Mouse (Mus musculus): ENCODE results near the gene Defb23.

Gene Defb23

DNA sequence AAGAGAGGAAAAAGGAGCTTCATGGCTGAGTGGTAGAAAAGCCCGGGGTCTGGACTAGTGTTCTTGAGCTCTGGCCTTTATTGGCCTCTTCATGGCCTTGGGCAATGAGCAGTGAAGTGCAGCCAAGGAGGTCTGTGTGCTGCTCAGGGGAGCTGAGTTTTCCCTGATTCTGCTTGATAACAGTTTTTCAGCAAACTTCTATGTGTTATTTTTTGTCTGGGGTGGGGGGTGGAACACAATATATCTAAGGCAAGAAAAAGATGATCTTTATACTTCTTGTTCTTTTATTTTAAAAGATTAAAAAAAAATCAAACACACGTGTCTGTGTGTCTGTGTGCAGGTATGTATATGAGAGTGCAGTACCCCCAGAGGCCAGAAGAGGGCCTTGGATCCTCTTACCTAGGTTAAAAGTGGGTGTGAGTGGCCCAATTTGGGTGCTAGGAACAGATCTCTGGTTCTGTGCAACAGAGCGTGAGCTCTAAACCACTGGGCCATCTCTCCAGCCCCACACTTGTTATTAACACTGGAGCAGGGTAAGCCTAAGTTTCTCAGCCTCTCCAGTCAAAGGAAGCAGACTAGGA is at the start of gene Defb23:
Defb23 (minus strand) TSS at position 51 of the 581 bp plus-strand sequence.
- DNase-seq (ENCODE audit: low spot score in 2 of 2) = no peak

DNA sequence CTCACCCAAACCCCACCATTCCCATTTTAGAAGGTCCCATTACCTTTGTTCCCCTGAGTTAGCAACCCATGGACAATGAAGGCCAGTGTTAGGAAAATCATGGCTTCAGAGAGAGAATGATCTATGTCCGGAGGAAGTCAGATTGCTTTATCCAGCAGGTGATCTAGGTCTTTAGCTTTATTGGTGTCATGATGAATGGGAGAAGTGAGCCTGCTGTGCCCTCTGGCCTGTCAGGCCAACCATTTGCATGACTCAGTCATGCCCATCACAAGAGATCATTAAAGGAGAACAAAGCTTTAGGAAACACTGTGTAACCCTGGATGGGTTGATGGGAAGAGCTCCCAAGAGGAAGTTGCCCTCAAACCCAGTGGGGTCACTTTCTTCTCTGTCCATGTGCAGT is 47.2 kb upstream of the Defb23 start, which contains the start of gene Defb26:
Defb26 (minus strand) TSS at position 101 of the 400 bp plus-strand sequence.
- no peak for DNase-seq (ENCODE audit: low spot score in 2 of 2)

DNA sequence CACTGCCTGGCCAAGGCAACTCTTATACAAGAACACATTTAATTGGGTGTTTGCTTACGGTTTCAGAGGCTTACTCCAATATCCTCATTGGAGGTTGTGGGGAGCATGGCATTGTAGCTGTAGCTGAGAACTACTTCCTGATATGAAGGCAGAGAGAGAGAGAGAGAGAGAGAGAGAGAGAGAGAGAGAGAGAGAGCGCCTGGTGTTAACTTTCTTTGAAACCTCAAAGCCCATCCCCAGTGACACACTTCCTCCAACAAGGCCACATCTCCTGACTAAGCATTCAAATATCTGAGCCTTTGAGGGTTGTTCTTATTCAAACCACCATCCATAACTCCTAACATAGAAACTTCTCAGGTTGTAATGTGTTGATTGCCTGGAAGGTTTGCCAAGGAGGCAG is 39.5 kb upstream of the Defb23 start:
- no peak for DNase-seq (ENCODE audit: low spot score in 2 of 2)

DNA sequence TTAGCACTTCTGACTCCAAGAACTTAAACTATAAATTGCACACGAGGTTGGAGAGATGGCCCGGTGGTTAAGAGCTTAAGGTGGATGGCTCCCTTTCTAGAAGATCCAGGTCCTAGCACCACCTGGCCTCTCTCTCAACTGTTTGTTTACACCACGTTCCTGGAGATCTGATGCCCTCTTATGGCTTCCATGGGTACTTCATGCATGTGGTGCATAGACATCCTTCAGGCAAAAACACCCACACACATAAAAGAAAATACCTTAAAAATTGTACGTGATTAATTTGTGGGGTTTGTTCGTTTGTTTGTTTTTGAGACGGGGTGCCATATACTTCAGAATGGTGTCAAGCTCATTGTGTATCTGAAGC is 36.4 kb upstream of the Defb23 start:
- no peak for DNase-seq (ENCODE audit: low spot score in 2 of 2)

DNA sequence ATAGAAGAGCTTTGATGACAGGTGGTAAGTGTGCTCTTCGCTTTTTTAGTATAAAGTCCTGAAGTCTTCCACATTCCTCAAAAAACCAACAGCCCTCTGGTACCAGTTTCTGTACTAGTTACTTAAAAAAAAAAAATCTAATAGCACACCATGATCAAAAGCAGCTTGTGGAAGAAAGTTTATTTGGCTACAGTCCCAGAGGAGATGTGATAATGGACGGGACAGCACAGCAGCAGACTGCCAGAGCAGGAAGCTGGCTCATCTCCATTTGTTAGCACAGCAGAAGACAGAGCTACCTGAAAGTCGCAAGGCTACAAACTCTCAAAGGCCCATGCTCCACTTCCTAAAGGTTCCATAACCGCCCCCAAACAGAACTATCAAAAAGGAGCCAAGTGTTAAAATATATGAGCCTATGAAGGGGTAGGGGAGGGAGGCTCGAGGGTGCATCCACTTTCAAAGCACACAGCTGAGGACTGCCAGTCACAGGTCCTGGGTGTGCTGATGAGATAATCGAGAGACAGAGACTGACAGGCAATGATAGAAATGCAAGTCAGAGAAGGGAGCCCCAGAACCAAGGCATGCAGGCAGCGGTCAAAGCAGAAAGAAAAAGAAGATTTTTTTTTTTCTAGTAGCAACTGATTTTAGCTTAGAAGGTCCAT is 35.9 kb upstream of the Defb23 start:
- DNase-seq (ENCODE audit: low spot score in 2 of 2) = no peak

DNA sequence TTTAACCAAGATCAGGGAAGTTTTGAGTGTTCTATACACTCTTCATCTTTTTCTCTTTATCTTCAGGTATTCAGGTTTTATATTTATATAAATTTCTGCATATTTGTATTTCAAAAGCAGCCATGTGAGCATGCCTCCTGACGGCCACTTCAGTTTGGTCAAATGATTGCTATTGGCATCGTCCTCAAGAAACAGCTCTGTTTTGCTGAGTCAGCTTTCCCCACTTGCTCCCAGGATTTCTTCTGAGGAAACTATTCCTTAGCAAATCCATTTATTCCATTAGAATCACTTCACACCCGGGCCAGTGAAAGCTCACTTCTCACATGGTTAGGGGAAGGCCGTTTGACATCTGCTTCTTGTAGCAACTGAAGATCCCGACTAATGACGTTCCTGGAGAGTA is 33.6 kb upstream of the Defb23 start:
- no peak for DNase-seq (ENCODE audit: low spot score in 2 of 2)

DNA sequence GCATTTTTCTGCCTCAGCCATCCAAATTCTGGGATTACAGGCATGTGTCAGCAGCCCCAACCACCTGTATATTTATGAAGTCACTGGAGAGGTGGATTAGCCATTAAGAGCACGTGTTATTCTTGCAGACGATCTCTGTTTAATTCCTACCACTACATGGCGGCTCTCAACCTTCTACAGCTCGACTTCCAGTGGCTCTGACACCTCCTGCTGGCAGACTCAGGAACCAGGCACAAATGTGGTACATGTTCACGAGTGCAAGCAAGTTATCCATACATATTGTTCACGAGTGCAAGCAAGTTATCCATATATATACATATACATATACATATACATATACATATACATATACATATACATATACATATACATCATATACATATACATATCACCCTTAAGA is 28.7 kb upstream of the Defb23 start:
- DNase-seq (ENCODE audit: low spot score in 2 of 2) = no peak

DNA sequence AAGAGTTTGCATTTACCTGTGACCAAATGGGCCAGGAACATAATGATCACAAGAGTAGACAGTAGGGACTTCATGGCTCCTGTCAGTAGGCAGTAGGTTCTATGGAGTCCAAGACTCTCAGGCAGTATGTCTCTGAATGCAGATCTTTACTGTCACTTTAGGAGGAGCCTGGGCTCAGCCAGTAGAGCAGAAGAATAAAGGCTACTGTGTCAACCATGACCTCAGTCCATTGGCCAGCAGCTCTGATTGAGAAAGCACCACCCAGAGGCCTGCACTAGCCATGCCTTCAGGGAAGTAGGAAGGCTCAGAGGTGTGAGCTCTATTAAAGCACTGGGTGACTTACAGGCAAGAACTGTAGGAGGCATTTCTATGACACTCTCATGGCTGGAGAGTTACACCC is 25.6 kb upstream of the Defb23 start, which contains the start of gene Defb22:
Defb22 (minus strand) TSS at position 101 of the 400 bp plus-strand sequence.
- DNase-seq (ENCODE audit: low spot score in 2 of 2) = no peak

DNA sequence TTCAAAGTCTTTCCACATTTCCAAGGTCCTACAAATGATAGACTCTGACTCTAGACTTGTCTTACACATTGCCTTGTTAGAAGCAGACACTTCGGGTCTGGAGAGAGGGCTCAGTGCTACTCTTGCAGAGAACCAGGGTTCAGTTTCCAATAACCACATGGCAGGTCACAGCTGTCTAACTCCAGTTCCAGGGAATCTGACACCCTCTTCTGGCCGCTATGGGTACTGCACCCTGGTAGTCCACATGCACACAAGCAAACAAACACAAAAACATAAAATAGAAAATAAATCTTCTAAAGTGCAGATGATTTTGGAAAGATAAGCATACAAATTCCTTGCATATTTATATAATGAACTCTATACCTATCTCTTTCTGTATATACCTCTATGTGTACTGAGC is 22.6 kb upstream of the Defb23 start:
- no peak for DNase-seq (ENCODE audit: low spot score in 2 of 2)

DNA sequence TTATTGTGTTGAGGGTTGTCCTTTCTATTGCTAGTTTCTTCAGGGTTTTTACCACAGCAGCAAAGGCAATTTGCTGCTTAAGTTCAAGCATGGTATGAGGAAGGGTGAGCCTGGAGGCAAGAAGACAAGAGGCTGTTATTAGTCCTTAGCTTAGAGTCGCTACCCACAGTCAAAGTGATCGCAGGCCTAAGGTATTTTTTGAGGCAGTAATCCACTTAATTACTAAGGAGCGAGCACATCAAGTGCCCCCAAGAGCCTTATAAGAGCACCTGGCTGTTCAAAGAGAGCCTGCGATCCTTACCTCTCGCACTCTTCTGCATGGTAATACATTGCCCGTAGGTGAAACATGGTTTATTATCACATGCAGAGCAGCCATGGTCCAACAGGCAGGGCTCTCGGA is 17.3 kb upstream of the Defb23 start:
- no peak for DNase-seq (ENCODE audit: low spot score in 2 of 2)

DNA sequence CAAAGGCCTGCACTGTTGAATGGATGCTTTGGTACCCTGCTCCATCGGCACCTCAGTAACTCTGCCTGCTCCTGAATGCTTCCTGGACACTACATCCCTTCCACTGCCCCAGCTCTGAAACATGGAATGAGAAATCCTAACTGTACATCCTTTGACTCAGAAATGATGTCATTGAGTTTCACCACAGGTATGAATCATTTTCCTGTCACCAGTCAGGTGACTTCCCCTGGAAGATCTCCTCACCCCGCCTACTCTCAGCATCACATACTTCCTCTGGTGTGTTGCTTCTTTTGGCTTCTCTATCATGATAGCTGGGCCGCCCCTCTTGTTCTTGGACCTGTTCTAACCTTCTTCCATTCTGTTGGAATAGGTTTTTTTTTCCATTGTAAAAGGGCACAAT is 16.5 kb upstream of the Defb23 start:
- no peak for DNase-seq (ENCODE audit: low spot score in 2 of 2)

DNA sequence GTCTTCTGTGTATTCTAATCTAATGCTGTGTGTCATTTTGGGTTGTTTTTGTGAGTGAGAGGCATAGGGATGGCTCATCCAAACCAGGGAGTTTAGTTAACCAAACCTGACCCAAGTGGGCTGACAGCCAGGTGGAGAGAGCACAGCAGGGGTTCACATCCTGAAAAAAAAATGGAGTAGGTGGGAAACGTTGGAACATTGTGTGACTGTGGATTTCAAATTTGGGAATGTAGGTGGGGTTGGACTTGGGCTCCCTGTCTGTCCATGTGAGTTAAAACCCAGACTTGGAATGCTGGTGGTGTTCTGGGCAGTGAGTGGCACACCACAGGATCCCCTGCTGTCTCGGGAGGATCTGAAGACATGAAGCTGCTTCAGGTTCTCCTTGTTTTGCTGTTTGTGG is 12.3 kb upstream of the Defb23 start, which contains the start of gene Defb20:
Defb20 (plus strand) TSS at position 301 of the 400 bp plus-strand sequence.
- DNase-seq (ENCODE audit: low spot score in 2 of 2) = no peak

DNA sequence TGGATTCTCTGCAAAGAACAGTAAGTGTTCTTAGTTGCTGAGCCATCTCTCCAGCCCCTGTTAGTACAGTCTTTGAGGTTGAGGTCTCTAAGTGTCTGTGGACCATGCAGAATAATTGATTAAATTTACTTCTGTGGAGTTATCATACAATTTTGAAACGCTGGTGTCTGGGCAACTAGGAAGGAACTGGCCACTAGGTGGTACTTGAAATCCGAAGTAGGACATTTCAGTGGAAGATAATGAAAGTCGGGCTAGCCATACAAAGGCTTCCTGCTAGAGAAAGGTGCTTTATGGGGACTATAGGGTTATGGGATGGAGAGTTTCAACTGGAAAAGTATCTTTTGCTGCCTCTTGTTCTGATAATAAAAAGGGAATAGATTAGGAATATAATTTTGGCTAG is 8.0 kb upstream of the Defb23 start:
- DNase-seq (ENCODE audit: low spot score in 2 of 2) = no peak

DNA sequence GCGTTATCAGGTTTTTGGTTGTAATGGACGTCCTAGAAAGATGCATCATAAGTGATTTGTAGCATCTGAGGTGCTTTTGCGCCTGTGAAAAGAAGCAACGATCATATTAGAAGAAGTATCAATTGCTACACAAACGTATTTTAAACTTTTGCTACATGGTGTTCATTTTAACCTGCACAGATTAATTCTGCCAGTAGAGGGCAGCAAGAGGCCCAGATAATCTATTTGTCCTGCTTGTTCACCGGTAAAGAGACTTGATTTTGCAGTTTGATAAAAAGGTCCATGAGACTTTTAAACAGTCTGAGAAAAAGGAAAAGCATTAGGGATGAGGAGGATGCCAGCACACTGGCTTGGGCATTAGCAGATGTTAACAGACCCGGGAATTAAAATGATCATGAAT is 6.6 kb upstream of the Defb23 start:
- peak in 1 of 2 experiments; percentile 25 for DNase-seq (ENCODE audit: low spot score in 2 of 2)

DNA sequence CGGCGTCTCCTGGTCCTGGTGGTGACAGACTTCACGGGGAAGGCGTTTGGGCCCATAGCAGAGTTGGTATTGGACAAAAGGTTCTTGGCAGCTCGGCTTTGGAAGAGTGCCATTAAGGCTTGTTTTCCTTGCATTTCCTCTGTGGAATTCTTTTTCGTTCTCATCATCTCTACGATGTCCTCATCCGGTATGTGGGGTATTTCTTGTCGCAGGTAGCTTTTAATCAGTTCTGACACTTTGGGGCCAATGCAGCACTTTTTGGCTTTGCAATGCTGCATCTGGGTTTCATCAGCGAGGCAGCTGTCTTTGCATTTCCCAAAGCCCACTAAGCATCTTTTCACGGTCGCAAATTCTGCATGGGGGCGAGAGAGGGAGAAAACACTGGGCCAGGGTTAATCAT is 5.2 kb downstream of the Defb23 start:
- no peak for DNase-seq (ENCODE audit: low spot score in 2 of 2)

DNA sequence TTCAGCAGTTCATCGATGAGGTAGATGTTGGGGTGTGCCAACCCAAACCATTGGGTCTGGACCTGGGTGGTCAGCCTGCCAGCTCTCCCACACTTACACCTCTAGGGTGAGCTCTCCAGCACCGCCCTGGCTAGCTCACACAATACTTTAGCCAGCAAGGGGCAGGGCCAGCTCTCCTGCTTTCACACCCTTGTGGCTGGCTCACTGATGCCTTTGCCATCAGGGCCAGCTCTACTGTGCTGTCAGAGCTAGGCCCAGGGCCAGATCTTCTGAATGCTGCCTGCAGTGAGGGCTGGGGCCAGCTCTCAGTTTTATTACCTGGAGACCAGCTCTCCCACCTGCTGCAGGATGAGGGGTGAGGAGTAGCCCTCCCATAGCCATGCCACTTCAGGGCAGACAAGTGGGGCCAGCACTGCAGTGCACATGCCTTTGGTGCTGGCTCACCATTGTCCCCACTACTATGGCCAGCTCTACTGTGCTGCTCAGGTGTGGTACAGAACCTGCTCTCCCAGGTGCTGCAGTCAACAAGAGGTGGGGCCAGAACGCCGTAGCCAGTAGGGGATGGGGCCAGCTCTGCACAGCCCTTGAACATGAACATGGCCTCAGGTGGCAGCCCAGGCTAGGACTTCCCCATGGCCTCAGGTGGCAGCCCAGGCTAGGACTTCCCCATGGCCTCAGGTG is 12.2 kb downstream of the Defb23 start:
- no peak for DNase-seq (ENCODE audit: low spot score in 2 of 2)

DNA sequence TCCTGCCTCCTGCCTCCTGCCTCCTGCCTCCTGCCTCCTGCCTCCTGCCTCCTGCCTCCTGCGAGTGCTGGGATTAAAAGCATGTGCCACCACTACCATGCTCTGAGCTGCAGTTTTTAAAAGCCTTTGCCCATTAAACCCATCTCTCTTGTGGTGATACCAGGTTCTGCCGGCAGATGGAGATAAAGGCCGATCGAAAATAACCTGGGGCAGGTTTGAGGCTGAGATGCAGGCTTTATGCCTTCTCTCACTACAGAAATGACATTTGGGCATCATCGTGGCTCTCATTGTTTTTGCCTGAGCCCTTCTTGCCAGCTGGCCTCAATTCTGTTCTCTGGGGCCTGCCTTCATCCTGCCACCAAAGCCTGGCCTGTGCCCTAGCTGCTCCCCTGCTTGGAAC is 14.2 kb downstream of the Defb23 start:
- peak in 1 of 2 experiments; percentile 65 for DNase-seq (ENCODE audit: low spot score in 2 of 2)

DNA sequence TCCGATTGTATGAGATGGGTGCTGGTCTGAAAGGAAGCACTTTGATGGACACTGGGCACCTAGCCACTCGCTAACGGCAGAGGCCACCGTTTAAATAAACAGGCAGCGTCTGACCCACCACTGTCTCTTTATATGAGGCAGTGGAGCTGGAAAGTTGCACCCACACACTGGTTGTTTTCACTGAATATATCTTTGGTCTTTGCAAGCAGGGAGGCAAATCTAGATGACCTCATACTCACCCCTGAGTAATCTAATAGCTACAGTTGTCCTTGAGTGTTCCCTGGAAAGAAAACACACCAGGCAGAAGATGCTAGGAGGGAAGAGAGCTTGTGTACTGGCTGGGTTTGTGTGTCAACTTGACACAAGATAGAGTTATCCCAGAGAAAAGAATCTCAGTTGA is 17.0 kb downstream of the Defb23 start:
- DNase-seq (ENCODE audit: low spot score in 2 of 2) = no peak

DNA sequence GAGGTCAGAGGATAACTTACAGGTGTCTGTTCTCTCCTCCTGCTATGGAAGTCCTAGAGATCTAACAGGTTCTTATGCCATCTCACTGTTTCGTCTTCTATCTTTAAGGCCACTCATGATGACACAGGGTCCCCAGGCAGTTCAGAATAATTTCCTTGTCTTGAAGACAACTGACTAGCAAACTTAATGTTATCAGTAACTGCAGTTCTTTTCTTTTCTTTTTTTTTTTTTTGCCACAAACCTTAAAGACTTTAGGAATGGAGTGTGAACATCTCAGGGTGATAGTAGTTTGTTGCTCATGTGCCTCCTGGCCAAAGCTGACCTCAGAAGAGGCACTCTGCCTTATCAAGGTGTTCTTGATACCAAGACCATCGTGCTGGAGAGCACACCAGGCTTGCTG is 17.8 kb downstream of the Defb23 start:
- DNase-seq (ENCODE audit: low spot score in 2 of 2) = no peak

DNA sequence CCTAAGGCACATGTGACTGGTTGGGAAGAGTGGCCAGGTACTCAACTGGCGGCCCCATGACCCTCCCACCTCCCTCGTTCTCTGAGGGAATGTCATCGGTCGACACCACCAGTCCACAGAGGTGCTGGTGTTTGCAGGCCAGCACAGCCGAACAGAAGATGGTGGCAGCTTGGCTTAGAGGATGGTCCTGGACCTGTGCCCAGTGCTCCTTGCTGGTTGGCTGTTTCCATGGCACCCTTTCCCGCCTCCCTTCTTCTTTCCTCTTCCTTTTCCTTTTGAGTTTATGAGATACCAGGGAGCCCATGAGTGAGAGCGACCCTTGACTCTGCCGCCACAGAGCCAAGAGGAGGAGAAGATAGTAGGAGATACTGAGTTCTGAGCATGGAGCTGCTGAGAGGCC is 21.1 kb downstream of the Defb23 start:
- DNase-seq (ENCODE audit: low spot score in 2 of 2) = no peak

DNA sequence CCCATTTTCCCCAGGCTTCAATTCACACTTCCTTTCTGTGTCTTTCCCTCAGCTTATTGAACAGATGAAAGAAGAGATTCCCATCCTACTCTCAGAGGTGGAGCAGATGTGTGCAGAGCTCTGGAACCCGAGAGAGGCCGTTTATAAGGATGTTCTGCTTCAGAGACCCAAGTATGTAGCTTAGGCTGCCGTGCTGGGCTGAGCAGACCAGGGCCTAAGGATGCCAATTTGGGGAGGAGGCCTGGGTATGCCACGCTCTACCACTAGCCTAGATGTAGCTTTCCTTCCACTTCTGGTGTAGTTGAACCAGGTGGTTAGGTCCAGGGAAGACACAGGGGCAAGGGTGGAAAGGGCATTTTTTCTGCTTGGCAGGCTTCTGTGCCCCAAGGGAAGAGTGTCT is 22.1 kb downstream of the Defb23 start:
- no peak for DNase-seq (ENCODE audit: low spot score in 2 of 2)

DNA sequence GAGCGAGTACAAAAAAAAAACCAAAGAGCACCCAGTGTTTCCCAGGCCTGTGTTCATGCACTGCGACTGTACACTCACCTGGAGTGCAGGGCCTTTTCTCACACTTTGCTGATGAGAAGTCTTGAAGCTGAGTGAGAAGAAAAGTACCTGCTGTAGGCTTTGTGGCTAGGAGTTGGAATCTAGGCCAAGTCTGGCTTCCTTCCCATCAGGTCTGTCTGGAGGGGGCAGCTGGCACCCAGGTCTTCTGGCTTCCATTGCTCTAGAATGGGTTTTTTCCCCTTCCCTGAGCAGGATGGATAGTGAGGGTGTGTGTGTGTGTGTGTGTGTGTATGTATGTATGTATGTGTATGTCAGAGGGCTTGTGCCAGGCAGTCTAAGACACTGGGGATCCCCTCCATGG is 24.6 kb downstream of the Defb23 start:
- DNase-seq (ENCODE audit: low spot score in 2 of 2) = no peak

DNA sequence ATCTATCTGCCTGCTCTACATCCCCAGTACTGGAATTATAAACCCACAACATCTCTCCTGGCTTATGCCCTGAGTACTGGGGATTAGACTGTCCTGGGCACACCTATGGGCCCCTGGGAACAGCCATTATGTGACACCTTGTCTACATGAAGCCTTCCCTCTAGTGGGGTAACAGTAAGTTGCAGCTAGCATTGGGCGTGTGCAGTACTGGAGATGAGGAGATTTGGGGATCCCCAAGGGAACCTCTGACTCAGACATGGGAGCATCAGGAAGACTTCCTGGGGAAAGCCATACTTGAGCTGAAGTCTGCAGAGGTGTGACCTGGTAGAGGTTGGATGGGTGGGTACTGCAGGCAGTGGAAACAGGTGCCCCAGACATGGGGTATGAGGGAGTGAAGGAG is 25.5 kb downstream of the Defb23 start:
- DNase-seq (ENCODE audit: low spot score in 2 of 2) = no peak

Measured in frontal cortex, postnatal 10 days (tissue).